In the genomic region with DNA sequence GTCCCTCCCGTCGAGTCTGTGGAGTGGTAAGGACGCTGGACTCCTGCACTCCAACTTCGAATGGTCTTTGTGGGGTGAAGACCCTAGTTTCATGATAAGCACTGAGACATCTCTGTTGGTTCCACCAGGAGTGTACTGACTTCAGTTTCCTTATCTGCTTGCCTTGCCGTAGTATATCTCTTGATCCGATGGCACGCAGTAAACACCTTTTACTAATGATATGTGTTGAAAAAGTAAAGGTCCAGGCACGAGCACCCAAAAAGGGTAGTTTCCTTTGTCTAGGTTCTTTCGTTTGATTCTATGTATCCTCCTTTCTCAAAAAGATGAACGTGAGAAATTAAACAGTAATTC, we compare ENCODE assay signal across 7 mouse cellular contexts. TPM values are rescaled to one million over a fixed set of nuclear protein-coding genes. Genes with fewer than 3 reads are reported as not detected.
DNase-seq lines count a peak whose midpoint lies in the region; ATAC-seq and TF ChIP-seq lines count a peak whose summit lies in the region.

No protein-coding gene starts in this region.

- H3K36me3 ChIP-seq in lung, embryonic 15.5 days = no peaks in the 10 kb centered on the region
- H3K36me3 ChIP-seq in forebrain, embryonic 10.5 days (replicated peaks) = peaks cover 6% of the 10 kb centered on the region; the same call in 1 of the 2 replicates
- no peaks in the 10 kb centered on the region for H3K36me3 ChIP-seq in limb, embryonic 13.5 days
- no peaks in the 10 kb centered on the region for H3K36me3 ChIP-seq in small intestine, adult 2 months (ENCODE audit: control insufficient read depth, insufficient read depth, low read length)

- peak overlapping the region; percentile 71 for H3K4me3 ChIP-seq in lung, embryonic 15.5 days
- peak overlapping the region; percentile 93 for H3K4me3 ChIP-seq in forebrain, embryonic 10.5 days
- peak overlapping the region; percentile 69 for H3K4me3 ChIP-seq in limb, embryonic 13.5 days
- H3K4me3 ChIP-seq in small intestine, adult 2 months (ENCODE audit: low read depth, low read length) = peak overlapping the region; percentile 84

- no peaks in the 10 kb centered on the region for H3K9me3 ChIP-seq in lung, embryonic 15.5 days
- no peaks in the 10 kb centered on the region for H3K9me3 ChIP-seq in forebrain, embryonic 10.5 days
- H3K9me3 ChIP-seq in limb, embryonic 13.5 days = no peaks in the 10 kb centered on the region

- no peak for TF ChIP-seq CTCF in small intestine, adult 2 months (IDR thresholded peaks at IDR 0.05; ENCODE audit: extremely low read depth, insufficient read length, insufficient replicate concordance, low read depth, low read length)

- TF ChIP-seq POLR2A in small intestine, adult 2 months (IDR thresholded peaks at IDR 0.05; ENCODE audit: low read depth, low read length) = no peak

- peak overlapping the region; percentile 100 for H3K4me2 ChIP-seq in lung, embryonic 15.5 days
- peak overlapping the region; percentile 98 for H3K4me2 ChIP-seq in limb, embryonic 13.5 days (replicated peaks)

- H3K9ac ChIP-seq in lung, embryonic 15.5 days = peak overlapping the region; percentile 46; the same call in 1 of the 2 replicates
- peak overlapping the region; percentile 64 for H3K9ac ChIP-seq in limb, embryonic 13.5 days

- H3K4me1 ChIP-seq in lung, embryonic 15.5 days = peaks cover 10% of the 10 kb centered on the region
- H3K4me1 ChIP-seq in forebrain, embryonic 10.5 days = peaks cover 28% of the 10 kb centered on the region
- peaks cover 13% of the 10 kb centered on the region for H3K4me1 ChIP-seq in limb, embryonic 13.5 days
- peaks cover 6% of the 10 kb centered on the region for H3K4me1 ChIP-seq in small intestine, adult 2 months (ENCODE audit: control insufficient read depth, insufficient read depth, insufficient read length, low read length)

- ATAC-seq in lung, embryonic 15.5 days (ENCODE audit: borderline replicate concordance, extremely low read depth, low FRiP score, low TSS enrichment) = no peak
- ATAC-seq in limb, embryonic 13.5 days (ENCODE audit: low FRiP score, low read depth) = no peak; the same call in 1 of the 2 replicates
- ATAC-seq in megakaryocyte-erythroid progenitor cell, adult 5-6 weeks (replicated peaks; ENCODE audit: low FRiP score, low TSS enrichment, poor library complexity, severe bottlenecking) = no peak; the same call in 1 of the 2 replicates

- H3K27ac ChIP-seq in lung, embryonic 15.5 days = no peak overlapping the region
- H3K27ac ChIP-seq in forebrain, embryonic 10.5 days = peak overlapping the region; percentile 88
- no peak overlapping the region for H3K27ac ChIP-seq in limb, embryonic 13.5 days
- H3K27ac ChIP-seq in small intestine, adult 2 months (ENCODE audit: insufficient read depth, low read depth, low read length) = no peak overlapping the region

- no peak for DNase-seq in lung, postnatal 25 days (ENCODE audit: low spot score)
- no peak for DNase-seq in forebrain, embryonic 10.5 days (ENCODE audit: extremely low spot score, low spot score)
- DNase-seq in c-Kit-positive CD71-positive TER-119-positive erythroid progenitor cells, embryonic 14.5 days (ENCODE audit: low spot score) = no peak

- WGBS in lung, embryonic 15.5 days = 8% methylated on average over 10 of the region's 10 CpGs
- WGBS in forebrain, embryonic 10.5 days = 19% methylated on average over 10 of the region's 10 CpGs
- 16% methylated on average over 10 of the region's 10 CpGs for WGBS in limb, embryonic 13.5 days
- WGBS in small intestine, adult 2 months = 8% methylated on average over 10 of the region's 10 CpGs

- H3K27me3 ChIP-seq in lung, embryonic 15.5 days = peaks cover 51% of the 10 kb centered on the region
- peaks cover 50% of the 10 kb centered on the region for H3K27me3 ChIP-seq in forebrain, embryonic 10.5 days (ENCODE audit: poor library complexity, severe bottlenecking)
- peaks cover 55% of the 10 kb centered on the region for H3K27me3 ChIP-seq in limb, embryonic 13.5 days
- H3K27me3 ChIP-seq in small intestine, adult 2 months (ENCODE audit: control insufficient read depth, insufficient read depth, low read length) = peaks cover 24% of the 10 kb centered on the region

RNA-seq across cellular contexts. Expression of a gene that starts 0.4 kb away (rescaled TPM):
- polyA plus RNA-seq in lung, embryonic 15.5 days (2015; fragmentation: Nextera tagmentation; extraction: Ambion mirVana) = 1.1 and 1.7 TPM in 2 replicates
- polyA plus RNA-seq in forebrain, embryonic 10.5 days (2016; fragmentation: Nextera tagmentation; extraction: Ambion mirVana) = 4.7 and 5.2 TPM in 2 replicates
- 2.1 TPM in 2 replicates for polyA plus RNA-seq in limb, embryonic 13.5 days (2015; fragmentation: Nextera tagmentation; extraction: Ambion mirVana)
- polyA plus RNA-seq in small intestine, adult 2 months (2012; rRNA removed) = 0.53 and 0.80 TPM in 2 replicates
- total RNA-seq in megakaryocyte-erythroid progenitor cell, adult 5-6 weeks (2014; fragmentation: Nextera tagmentation) = 0.96 and 1.4 TPM in 2 replicates
- total RNA-seq in megakaryocyte-erythroid progenitor cell, adult 5-6 weeks (2017) = 2.8 and 6.4 TPM in 2 replicates

RNA-seq across cellular contexts. Expression of a gene that starts 45.5 kb away (rescaled TPM):
- 9.0 and 11.3 TPM in 2 replicates for polyA plus RNA-seq in lung, embryonic 15.5 days (2015; fragmentation: Nextera tagmentation; extraction: Ambion mirVana)
- polyA plus RNA-seq in forebrain, embryonic 10.5 days (2016; fragmentation: Nextera tagmentation; extraction: Ambion mirVana) = 13.3 and 15.1 TPM in 2 replicates
- 10.0 and 10.2 TPM in 2 replicates for polyA plus RNA-seq in limb, embryonic 13.5 days (2015; fragmentation: Nextera tagmentation; extraction: Ambion mirVana)
- polyA plus RNA-seq in small intestine, adult 2 months (2012; rRNA removed) = 0.05 and 0.37 TPM in 2 replicates
- total RNA-seq in megakaryocyte-erythroid progenitor cell, adult 5-6 weeks (2014; fragmentation: Nextera tagmentation) = 1.3 and 1.9 TPM in 2 replicates
- total RNA-seq in megakaryocyte-erythroid progenitor cell, adult 5-6 weeks (2017) = 0.72 and 12.6 TPM in 2 replicates

RNA-seq across cellular contexts. Expression of a gene that starts 45.6 kb away (rescaled TPM):
- polyA plus RNA-seq in lung, embryonic 15.5 days (2015; fragmentation: Nextera tagmentation; extraction: Ambion mirVana) = 0.46 and 0.54 TPM in 2 replicates
- polyA plus RNA-seq in forebrain, embryonic 10.5 days (2016; fragmentation: Nextera tagmentation; extraction: Ambion mirVana) = not detected in 2 replicates
- polyA plus RNA-seq in limb, embryonic 13.5 days (2015; fragmentation: Nextera tagmentation; extraction: Ambion mirVana) = 0.93 and 1.3 TPM in 2 replicates
- polyA plus RNA-seq in small intestine, adult 2 months (2012; rRNA removed) = 0.19 TPM in 1 of 2 replicates, not detected in the other
- total RNA-seq in megakaryocyte-erythroid progenitor cell, adult 5-6 weeks (2014; fragmentation: Nextera tagmentation) = 0.45 TPM in 1 of 2 replicates, not detected in the other
- total RNA-seq in megakaryocyte-erythroid progenitor cell, adult 5-6 weeks (2017) = not detected in 2 replicates
